Mouse (Mus musculus): ENCODE measurements at regions not wholly inside any gene's neighbourhood (a gene's known extent, or its start where the extent isn't known, plus 50 kb on each side); places are given as distances from the start of the nearest gene placed in this dataset.

DNA sequence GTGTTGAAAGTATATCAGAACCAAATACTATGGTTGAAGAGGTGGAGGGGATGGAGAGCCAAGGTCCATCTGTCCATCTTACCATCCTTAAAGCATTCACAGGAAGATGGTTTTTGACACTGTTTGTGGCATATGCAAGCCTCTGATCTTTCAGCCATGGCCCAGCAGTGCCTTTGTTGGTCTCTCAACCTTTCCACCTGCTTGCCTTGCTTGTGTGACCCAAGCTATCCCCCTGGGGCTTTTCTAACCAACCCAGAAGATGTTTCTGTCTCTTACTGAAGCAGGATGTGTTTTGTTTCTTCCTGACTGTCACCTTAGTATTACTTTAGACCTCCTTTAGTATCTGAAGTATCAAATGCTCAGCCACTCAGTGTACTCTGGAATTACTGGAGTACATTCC is 107.8 kb upstream of the Prdm1 start:
- DNase-seq, result no peak

- DNase-seq, result no peak
Measured at GRCm38 (mm10) chr10:44631584-44631983, 103.3 kb upstream of the Prdm1 start.

- DNase-seq, result no peak
Measured at GRCm38 (mm10) chr10:44630485-44630884, 102.2 kb upstream of the Prdm1 start.

GRCm38 (mm10) chr10:44628387-44628786 is 100.1 kb upstream of the Prdm1 start:
- DNase-seq, result no peak

DNA sequence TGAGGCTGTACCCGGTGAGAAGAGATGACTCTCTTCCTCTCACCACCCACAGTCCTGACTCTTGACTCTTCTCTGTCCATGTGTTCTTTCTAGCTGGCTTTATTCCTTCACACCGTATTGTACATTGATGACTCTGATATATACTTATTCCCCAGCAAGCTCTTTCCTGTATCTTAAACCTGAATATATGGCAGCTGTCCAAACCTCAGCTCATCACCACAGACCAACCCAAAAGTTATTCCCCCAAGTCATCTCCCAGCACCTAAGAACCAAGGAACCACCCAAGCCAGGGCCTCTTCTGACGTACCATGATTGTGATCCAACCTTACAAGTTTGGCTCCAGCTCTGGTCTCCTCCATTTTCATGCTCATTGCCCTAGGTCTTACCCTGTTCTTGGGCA is 99.1 kb upstream of the Prdm1 start:
- DNase-seq, result no peak

- no peak for DNase-seq
Measured at GRCm38 (mm10) chr10:44625521-44625920, 97.2 kb upstream of the Prdm1 start.

DNA sequence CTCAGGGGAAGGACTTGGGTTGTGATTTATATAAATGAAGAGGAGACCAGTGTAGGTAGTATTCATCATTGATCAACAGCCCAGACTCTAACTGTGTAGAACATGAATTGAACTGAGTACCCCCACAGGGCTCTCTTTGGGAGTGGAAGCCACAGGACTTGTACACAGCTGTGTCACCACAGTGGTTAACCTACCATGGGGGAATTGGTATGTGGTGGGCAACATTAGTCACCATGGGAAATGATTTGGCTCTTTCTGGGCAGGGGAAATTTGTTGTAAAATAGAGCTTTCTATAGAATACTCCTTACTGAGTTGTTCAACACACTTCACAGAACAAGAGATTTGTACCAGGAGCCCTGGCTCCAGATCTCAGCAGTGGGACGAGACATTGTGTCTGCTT is 87.3 kb upstream of the Prdm1 start:
- DNase-seq, result no peak

- DNase-seq, result no peak
Measured at GRCm38 (mm10) chr10:44612571-44612970, 84.3 kb upstream of the Prdm1 start.

- DNase-seq, result no peak
Measured at GRCm38 (mm10) chr10:44611399-44611798, 83.1 kb upstream of the Prdm1 start.

DNA sequence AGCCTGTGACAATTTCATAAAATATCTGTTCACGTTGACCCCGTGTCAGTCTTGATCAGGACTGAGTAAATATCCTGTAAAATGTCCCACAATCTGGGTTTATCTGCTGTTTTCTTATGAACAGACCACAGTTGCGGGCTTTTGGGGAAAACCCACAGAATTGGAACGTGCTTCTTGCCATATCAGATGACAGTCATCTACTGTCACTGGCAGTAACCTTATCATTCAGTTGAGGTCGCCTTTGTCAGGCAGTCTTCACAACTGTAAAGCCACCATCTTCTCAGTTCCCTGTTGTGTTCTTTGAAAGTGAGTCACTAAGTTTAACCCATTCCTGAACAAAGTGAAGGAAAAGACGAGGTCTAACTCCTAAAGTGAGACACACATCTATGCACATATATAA is 80.9 kb upstream of the Prdm1 start:
- DNase-seq, result no peak

- no peak for DNase-seq
Measured at GRCm38 (mm10) chr10:44607334-44607851, 79.1 kb upstream of the Prdm1 start.

DNA sequence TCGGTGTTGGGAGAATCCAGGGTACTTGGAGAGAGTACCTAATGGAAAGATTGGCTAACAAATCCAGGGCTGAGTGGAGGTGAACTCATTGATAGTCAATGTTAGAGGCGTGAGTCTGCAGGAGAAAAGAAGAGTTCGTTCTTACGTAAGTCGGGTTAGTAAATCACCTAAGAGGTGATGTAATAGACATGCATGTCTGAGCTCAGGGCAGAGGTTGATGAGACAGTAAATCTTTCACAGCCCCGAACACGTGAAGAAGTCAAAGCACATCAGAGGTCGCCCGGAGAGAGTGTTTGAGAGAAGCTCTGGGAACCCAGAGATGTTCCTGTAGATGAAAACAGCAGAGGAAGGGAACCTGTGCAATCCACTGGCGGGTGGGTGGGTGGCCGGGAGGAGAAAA is 76.2 kb upstream of the Prdm1 start:
- DNase-seq, result no peak

- no peak for DNase-seq
Measured at GRCm38 (mm10) chr10:44603461-44603860, 75.2 kb upstream of the Prdm1 start.

DNA sequence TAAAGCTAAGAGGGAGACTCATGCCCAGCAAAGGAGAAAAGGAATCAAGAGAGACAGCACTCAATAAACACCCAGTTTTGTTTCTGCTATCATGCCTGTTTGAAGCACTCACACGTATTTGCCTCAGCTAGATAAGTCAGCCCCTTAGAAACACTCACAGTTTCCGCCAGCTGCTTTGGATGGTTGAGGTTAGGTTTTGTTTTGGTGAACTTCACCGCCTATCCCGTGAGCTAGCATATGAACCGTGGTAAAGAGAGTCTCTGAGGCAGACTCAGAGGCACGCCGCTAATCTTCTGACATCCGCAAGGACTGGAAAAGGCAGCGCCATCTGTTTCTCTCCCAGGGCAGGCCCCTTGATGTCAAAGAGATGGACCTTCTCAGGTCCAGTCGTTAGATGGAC is 73.2 kb upstream of the Prdm1 start:
- no peak for DNase-seq

DNA sequence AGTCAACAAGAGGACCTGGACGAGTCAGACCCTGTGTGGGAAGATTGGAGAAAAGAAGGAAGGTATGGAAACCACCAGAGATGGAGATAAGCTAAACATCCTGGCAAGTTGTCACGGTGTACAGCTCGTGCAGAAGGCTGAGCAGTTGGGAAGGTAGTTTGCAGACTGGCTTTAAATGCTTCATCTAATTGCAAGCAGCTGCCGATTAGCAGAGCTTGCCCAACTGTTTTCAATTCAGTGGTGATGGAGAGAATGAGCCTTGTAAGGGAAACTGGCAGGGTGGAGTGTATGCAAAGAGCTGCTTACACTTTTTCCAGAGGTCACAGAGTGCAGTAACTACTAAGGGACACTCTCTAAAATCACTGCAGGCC is 71.6 kb upstream of the Prdm1 start:
- DNase-seq, result no peak

DNA sequence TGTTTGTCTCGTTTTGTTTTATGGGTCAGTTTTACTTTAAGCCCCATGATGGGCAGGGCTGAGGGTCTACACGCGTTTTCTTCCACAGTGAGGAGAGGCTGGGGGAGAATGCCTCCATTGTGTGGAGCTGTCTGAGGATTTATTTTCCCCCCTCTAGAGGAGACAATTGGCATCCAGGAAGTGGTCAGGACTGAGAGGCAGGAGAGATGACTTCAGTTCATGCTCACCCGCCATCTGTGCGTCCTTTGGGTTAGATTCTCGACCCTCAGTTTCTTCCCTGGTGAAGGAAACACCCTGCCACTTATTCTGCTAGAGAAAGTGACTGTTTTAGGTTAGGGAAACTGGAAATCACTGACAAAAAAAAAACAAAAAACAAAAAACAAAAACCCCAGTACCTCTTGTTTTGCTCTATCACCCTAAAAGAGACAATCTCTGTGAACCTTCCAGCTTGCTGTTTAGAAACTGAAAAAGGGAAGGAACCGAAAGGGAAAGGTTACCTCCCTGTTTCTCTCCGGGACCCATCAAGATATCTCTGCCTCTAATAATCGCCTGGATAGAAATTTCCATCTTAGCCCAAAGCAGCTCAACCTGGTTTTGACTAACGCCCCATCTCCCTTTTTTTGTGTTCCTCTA is 71.1 kb upstream of the Prdm1 start:
- DNase-seq, result no peak

DNA sequence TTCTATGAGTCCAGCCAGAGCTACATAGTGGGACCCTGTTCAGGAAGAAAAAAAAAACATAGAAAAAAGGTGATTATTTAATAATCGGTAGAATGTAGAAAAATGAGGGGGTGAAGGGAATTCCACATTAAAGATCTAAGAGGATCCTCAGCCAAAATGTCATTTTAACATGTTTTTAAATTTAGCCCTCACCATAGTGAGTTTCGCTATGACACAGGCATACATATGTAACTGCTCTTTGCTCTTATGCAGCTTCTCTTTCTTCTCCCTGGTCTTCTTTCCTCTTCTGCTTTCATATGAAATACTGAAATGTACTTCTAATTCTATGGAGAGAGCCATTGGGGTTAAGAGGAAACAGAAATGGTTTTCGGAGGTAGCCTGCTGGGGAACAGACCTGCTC is 70.3 kb upstream of the Prdm1 start:
- DNase-seq, result no peak

- DNase-seq, result no peak
Measured at GRCm38 (mm10) chr10:44595932-44596331, 67.6 kb upstream of the Prdm1 start.

DNA sequence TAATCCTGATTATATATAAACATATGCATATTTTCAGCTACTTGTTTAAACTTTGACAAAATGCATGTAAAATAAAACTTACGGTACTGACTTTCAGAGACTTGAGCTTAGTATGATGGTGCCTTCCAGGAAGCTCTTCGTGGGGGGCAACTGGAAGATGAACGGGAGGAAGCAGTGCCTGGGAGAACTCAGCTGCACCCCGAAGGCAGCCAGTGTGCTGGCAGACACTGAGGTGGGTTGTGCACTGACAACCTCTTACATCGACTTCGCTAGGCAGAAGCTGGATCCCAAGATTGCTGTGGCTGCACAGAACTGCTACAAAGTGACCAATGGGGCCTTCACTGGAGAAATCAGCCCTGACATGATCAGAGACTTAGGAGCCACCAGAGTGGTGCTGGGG is 61.5 kb upstream of the Prdm1 start:
- DNase-seq, result no peak

- no peak for DNase-seq
Measured at GRCm38 (mm10) chr10:44589352-44589751, 61.1 kb upstream of the Prdm1 start.

DNA sequence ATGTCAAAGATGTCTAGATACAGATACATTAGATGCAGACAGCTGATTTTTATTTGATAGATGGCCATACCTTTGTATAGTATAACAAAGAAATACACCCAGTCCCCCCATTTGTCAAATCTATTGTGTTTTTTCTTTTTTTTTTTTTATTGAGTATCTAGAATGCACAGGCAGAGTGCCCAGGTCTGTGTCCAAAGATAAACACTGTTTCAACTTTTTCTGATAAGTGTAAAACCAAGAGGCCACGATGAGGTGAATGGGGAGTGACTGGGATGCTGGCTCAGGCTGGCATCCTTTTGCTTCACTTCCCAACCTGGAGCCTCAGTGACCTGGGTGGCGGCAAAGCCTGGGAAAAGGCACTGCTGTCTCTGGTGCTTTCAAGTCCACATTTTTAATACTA is 54.4 kb upstream of the Prdm1 start:
- DNase-seq, result no peak

Measured in thymus, postnatal 36 days (tissue).